Mouse (Mus musculus) heart, postnatal 0 days (tissue): ENCODE data around the gene Tomm20.
A peak's percentile ranks its signal among the peaks of the same experiment; 100 is the strongest.

Source experiments
- CTCF ChIP-seq: IDR thresholded peaks from 2 replicates; pipeline ENCODE4 v1.5.1; 2016; ENCODE audit warnings: antibody characterized with exemption, control low read depth, low read depth
- EP300 ChIP-seq: IDR thresholded peaks from 2 replicates; pipeline ENCODE4 v1.6.1; 2016; ENCODE audit warnings: antibody characterized with exemption, low read depth

- TF ChIP-seq CTCF (no peak; the same call in 1 of the 2 replicates), EP300 (0 out of 2 replicates have a peak, but pooled peaks have one; percentile 34)
Measured at GRCm38 (mm10) chr8:126970579-126971313, 25.1 kb upstream of the Tomm20 start, which contains the start of gene Rbm34.
